Mouse (Mus musculus) lung, embryonic 15.5 days (tissue): ENCODE measurements around the gene Mbd3l1. TPM values are rescaled to one million over a fixed set of nuclear protein-coding genes. Genes with fewer than 3 reads are reported as not detected.

Experiments used
- ATAC-seq: fragments of 200-750 bp; cut with Nextera tagmentation; 2 replicates; pipeline ENCODE4 v1.8.0; 2017; ENCODE audit warnings: moderate number of reproducible peaks, borderline replicate concordance; ENCODE audit not compliant: low FRiP score, low TSS enrichment; ENCODE audit errors: extremely low read depth
- H3K27ac ChIP-seq: fragments of 300-500 bp; sonication (generic); 2 replicates; pipeline ENCODE4 v1.5.1; 2015; ENCODE audit warnings: moderate library complexity, mild to moderate bottlenecking, inconsistent platforms
- H3K27me3 ChIP-seq: fragments of 300-500 bp; sonication (generic); 2 replicates; pipeline ENCODE4 v1.6.1; 2015; ENCODE audit warnings: inconsistent platforms
- H3K36me3 ChIP-seq: fragments of 300-500 bp; sonication (generic); 2 replicates; pipeline ENCODE4 v1.6.1; 2015; ENCODE audit warnings: inconsistent platforms
- H3K4me1 ChIP-seq: fragments of 300-500 bp; sonication (generic); 2 replicates; pipeline ENCODE4 v1.6.1; 2015; ENCODE audit warnings: inconsistent platforms
- H3K4me2 ChIP-seq: fragments of 300-500 bp; sonication (generic); 2 replicates; pipeline ENCODE4 v1.6.1; 2015; ENCODE audit warnings: inconsistent platforms, mild to moderate bottlenecking, moderate library complexity
- H3K4me3 ChIP-seq: fragments of 300-500 bp; sonication (generic); 2 replicates; pipeline ENCODE4 v1.5.1; 2015; ENCODE audit warnings: mild to moderate bottlenecking, inconsistent platforms
- H3K9ac ChIP-seq: fragments of 300-500 bp; sonication (generic); 2 replicates; pipeline ENCODE4 v1.6.1; 2015; ENCODE audit warnings: inconsistent platforms
- H3K9me3 ChIP-seq: fragments of 300-500 bp; sonication (generic); 2 replicates; pipeline ENCODE4 v1.6.1; 2016; ENCODE audit warnings: inconsistent platforms
- WGBS: fragments of 180-500 bp; shearing (Covaris S2); methylation state at CpG from one replicate; pipeline ENCODE4 v1.1.7; 2015; 5-methylcytosine and 5-hydroxymethylcytosine counted together
- microRNA-seq: library from miRNA; unstranded; fragments of <30 nt; microRNA quantifications from one replicate; pipeline ENCODE4, GENCODE M21; 2016
- polyA plus RNA-seq: library from polyadenylated mRNA; unstranded; fragments of >200 nt; fragmentation: Nextera tagmentation; extraction: Ambion mirVana; gene quantifications from 2 replicates; pipeline ENCODE4 v1.2.1, GENCODE M21; 2015

Mbd3l1 gene
- not detected in 2 replicates for polyA plus RNA-seq

GRCm38 (mm10) chr9:18478168-18478567, at the start of gene Mbd3l1, which contains the start of gene Zfp558:
Gene Mbd3l1 (plus strand): TSS chr9:18478359.
Gene Zfp558 (minus strand): TSS chr9:18478268.
- Histone ChIP-seq H3K4me2 (no peak within 1 kb of the TSS), H3K4me3 (no peak within 1 kb of the TSS), H3K9me3 (no peaks in the 10 kb centered on the region), H3K27ac (no peak within 1 kb of the TSS), H3K27me3 (no peaks in the 10 kb centered on the region), H3K9ac (no peak within 1 kb of the TSS), H3K4me1 (0 out of 2 replicates have a peak, but pooled peaks cover under 1% of the 10 kb centered on the region), H3K36me3 (no peaks in the 10 kb centered on the region)
- no peak for ATAC-seq
- WGBS: 60% methylated on average over 3 of the region's 3 CpGs

DNA sequence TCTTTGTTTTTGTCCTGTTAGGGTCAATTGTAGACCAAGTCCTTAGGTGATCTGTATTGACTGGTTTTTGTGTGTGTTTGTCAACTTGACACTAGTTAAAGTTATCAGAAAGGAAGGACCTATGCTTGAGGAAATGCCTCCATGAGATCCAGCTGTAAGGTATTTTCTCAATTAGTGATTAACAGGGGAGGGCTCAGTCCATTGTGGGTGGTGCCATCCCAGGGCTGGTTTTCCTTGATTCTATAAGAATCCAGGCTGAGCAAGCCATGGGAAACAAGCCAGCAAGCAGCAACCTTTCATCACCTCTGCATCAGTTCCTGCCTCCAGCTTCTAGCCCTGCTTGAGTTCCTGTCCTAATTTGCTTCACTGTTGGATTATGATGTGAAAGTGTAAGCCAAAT, 47.8 kb upstream of the Mbd3l1 start, which contains the start of gene Mbd3l2:
Gene Mbd3l2 (plus strand): TSS at position 301 of the 400 bp plus-strand sequence.
- ATAC-seq: no peak

GRCm38 (mm10) chr9:18431687-18432086, 46.5 kb upstream of the Mbd3l1 start:
- Histone ChIP-seq H3K9me3 (no peaks in the 10 kb centered on the region), H3K27ac (no peak overlapping the region), H3K9ac (no peak overlapping the region), H3K36me3 (no peaks in the 10 kb centered on the region), H3K4me2 (no peak overlapping the region), H3K27me3 (no peaks in the 10 kb centered on the region), H3K4me1 (no peaks in the 10 kb centered on the region), H3K4me3 (no peak overlapping the region)
- WGBS: 69% methylated on average over 10 of the region's 10 CpGs
- ATAC-seq: no peak

More for the DNA sequence above, 47.8 kb upstream of the Mbd3l1 start, which contains the start of gene Mbd3l2:
- no peaks in the 10 kb centered on the region for H3K36me3 ChIP-seq
- H3K27ac ChIP-seq: no peak within 1 kb of the TSS
- H3K4me2 ChIP-seq: no peak within 1 kb of the TSS
- H3K9me3 ChIP-seq: no peaks in the 10 kb centered on the region
- no peak within 1 kb of the TSS for H3K4me3 ChIP-seq
- H3K27me3 ChIP-seq: no peaks in the 10 kb centered on the region
- H3K9ac ChIP-seq: no peak within 1 kb of the TSS
- H3K4me1 ChIP-seq: no peaks in the 10 kb centered on the region

GRCm38 (mm10) chr9:18456520-18456919, 21.6 kb upstream of the Mbd3l1 start:
- no peak overlapping the region for H3K4me3 ChIP-seq
- WGBS: 94% methylated on average over 4 of the region's 4 CpGs
- H3K4me2 ChIP-seq: no peak overlapping the region
- no peak overlapping the region for H3K9ac ChIP-seq
- H3K9me3 ChIP-seq: no peaks in the 10 kb centered on the region
- H3K27ac ChIP-seq: no peak overlapping the region
- peaks cover 28% of the 10 kb centered on the region for H3K36me3 ChIP-seq
- no peak for ATAC-seq
- H3K4me1 ChIP-seq: no peaks in the 10 kb centered on the region
- H3K27me3 ChIP-seq: no peaks in the 10 kb centered on the region

DNA sequence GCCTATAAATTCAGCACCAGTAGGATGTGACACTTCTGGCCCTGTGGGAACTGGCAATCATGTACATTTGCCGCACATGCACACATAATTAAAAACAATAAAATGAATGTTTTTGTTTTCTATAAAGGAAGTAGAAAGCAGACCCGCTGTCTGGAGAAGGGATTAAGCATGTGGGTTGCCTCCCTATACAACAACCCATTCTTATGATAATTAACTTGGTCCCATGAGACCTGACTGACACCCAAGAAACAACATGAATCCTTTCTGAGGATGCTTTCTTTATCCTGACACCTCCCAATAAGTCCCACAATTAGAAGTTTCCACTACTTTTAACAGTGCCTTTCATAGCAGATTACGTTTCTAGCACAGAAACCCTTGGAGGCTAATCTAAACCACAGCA, 10.8 kb upstream of the Mbd3l1 start:
- Histone ChIP-seq H3K9ac (no peak overlapping the region), H3K9me3 (no peaks in the 10 kb centered on the region), H3K36me3 (no peaks in the 10 kb centered on the region; the same call in 1 of the 2 replicates), H3K27me3 (no peaks in the 10 kb centered on the region), H3K27ac (no peak overlapping the region), H3K4me1 (no peaks in the 10 kb centered on the region), H3K4me3 (no peak overlapping the region), H3K4me2 (no peak overlapping the region)
- 78% methylated on average over 3 of the region's 3 CpGs for WGBS
- ATAC-seq: no peak

- H3K9me3 ChIP-seq: no peaks in the 10 kb centered on the region
- ATAC-seq: no peak
Observed at GRCm38 (mm10) chr9:18468005-18468404, 10.2 kb upstream of the Mbd3l1 start.

GRCm38 (mm10) chr9:18473324-18474128, 4.6 kb upstream of the Mbd3l1 start:
- peak overlapping the region; percentile 55 for H3K9ac ChIP-seq
- H3K27me3 ChIP-seq: no peaks in the 10 kb centered on the region
- peak overlapping the region; percentile 66 for H3K4me3 ChIP-seq
- H3K4me1 ChIP-seq: peaks cover 6% of the 10 kb centered on the region; the same call in 1 of the 2 replicates
- H3K36me3 ChIP-seq: no peaks in the 10 kb centered on the region
- H3K9me3 ChIP-seq: no peaks in the 10 kb centered on the region
- peak; percentile 99 for ATAC-seq
- H3K4me2 ChIP-seq: peak overlapping the region; percentile 76
- WGBS: 4% methylated on average over 39 of the region's 39 CpGs
- peak overlapping the region; percentile 91 for H3K27ac ChIP-seq

More at GRCm38 (mm10) chr9:18468005-18468404, 10.2 kb upstream of the Mbd3l1 start:
- no peak overlapping the region for H3K4me2 ChIP-seq
- no peaks in the 10 kb centered on the region for H3K27me3 ChIP-seq
- no peak overlapping the region for H3K27ac ChIP-seq
- H3K4me1 ChIP-seq: peaks cover 4% of the 10 kb centered on the region; the same call in 1 of the 2 replicates
- H3K36me3 ChIP-seq: no peaks in the 10 kb centered on the region; the same call in 1 of the 2 replicates
- WGBS: 86% methylated on average over 3 of the region's 3 CpGs
- H3K4me3 ChIP-seq: no peak overlapping the region
- no peak overlapping the region for H3K9ac ChIP-seq

- no peak overlapping the region for H3K4me3 ChIP-seq
- H3K4me1 ChIP-seq: no peaks in the 10 kb centered on the region
- no peaks in the 10 kb centered on the region for H3K36me3 ChIP-seq
- no peak overlapping the region for H3K4me2 ChIP-seq
- ATAC-seq: no peak
- no peaks in the 10 kb centered on the region for H3K27me3 ChIP-seq
- no peak overlapping the region for H3K9ac ChIP-seq
- H3K27ac ChIP-seq: no peak overlapping the region
- 43% methylated on average over 2 of the region's 2 CpGs for WGBS
- H3K9me3 ChIP-seq: no peaks in the 10 kb centered on the region
Observed at GRCm38 (mm10) chr9:18508098-18508497, 29.9 kb downstream of the Mbd3l1 start.

Small RNA genes lying within 50 kb of the gene (microRNA-seq; reads per million reads assigned to microRNA genes)
- gene Gm22854: not detected

Other genes starting within 250 kb of the Mbd3l1 start
- 115 and 118 TPM in 2 replicates for gene Chordc1, start 186.2 kb upstream of the Mbd3l1 start, polyA plus RNA-seq
- 7.2 TPM in 2 replicates for gene Naalad2, start 75.4 kb upstream of the Mbd3l1 start, polyA plus RNA-seq
- not detected in 2 replicates for gene Ubtfl1, start 73.9 kb upstream of the Mbd3l1 start, polyA plus RNA-seq
- gene Mbd3l2, start 47.7 kb upstream of the Mbd3l1 start, polyA plus RNA-seq: not detected in 2 replicates
- 5.4 and 6.2 TPM in 2 replicates for gene Zfp558, start 91 bp upstream of the Mbd3l1 start, polyA plus RNA-seq
- 1.0 and 1.3 TPM in 2 replicates for gene Muc16, start 196.2 kb downstream of the Mbd3l1 start, polyA plus RNA-seq